Mouse (Mus musculus): ENCODE data around the gene Sfrp2.

Sfrp2 gene

DNA sequence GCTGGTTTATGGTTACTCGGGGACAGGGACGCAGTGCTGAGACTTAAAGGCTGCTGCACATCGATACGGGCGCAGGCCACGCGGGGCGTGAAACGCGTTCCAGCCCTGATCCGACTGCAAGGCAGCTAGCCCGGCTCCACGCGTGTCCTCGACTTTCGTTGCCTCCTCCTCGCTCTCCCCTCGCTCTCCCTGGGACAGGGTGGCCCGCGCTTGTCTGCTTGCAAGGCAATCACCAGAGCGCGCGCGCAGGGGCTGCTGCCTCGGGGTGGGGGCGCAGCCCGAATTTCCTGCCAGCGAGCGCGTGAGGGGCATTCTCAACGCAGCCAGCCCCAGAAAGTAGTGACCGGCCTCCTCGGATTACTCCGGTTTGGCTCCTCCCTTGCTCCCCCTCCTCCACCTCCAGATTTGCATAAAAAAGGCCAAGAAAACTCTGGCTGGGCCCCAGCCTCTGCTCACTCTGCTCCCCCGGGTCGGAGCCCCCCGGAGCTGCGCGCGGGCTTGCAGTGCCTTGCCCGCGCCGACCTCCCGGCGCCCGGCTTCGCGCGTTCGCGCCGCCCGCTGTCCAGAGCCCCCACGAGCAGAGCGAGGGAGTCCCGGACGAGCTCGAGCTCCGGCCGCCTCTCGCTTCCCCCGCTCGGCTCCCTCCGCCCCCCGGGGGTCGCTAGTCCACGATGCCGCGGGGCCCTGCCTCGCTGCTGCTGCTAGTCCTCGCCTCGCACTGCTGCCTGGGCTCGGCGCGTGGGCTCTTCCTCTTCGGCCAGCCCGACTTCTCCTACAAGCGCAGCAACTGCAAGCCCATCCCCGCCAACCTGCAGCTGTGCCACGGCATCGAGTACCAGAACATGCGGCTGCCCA lies at the start of gene Sfrp2:
Sfrp2 (plus strand) TSS at position 451 of the 855 bp plus-strand sequence.
- DNase-seq (ENCODE audit: low read depth, low spot score), result no peak

DNA sequence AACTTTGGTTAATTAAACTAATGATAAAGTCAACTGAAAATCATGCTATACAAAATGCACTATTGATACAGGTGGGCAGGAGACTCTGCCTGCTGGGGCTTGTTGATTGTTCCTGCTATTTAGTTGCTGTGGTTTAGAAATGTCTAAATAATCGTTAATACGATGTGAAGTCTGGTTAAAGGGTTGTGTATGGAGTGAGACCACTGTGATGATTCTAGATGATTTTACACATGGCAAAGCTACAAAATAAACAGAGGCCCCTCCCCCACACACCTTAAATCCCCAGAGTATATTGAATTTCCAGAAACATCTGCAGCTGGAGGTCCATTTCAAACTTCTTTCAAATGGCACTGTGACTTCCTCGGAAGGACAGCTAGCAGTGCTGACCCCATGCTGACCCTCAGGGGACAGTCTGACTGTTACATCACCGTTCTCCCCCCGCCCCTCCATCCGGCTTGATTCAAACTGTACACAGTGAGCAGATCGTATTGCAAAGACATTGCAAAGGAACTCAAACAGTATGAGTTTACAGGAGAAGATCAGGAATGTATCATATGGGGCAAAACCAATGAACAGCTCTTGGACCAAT lies 48.4 kb upstream of the Sfrp2 start:
- DNase-seq (ENCODE audit: low read depth, low spot score), result no peak

DNA sequence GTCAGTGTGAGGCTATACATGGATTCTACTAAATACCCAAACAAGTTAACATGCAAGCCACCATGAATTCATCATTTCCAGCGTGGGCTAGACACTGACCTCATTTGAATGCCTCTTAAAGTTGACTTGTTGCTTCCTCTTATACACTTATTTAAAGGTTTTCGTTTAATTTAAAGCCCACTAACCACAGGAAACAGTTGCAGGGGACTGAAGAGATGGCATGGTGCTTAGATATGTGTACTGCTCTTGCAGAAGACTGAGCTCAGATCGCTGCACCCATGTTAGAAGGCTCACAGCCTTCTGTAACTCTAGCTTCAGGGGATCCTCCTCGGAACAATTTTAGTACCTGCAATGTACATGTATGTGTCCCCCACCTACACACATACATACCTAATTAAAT lies 47.5 kb upstream of the Sfrp2 start:
- no peak for DNase-seq (ENCODE audit: low read depth, low spot score)

DNA sequence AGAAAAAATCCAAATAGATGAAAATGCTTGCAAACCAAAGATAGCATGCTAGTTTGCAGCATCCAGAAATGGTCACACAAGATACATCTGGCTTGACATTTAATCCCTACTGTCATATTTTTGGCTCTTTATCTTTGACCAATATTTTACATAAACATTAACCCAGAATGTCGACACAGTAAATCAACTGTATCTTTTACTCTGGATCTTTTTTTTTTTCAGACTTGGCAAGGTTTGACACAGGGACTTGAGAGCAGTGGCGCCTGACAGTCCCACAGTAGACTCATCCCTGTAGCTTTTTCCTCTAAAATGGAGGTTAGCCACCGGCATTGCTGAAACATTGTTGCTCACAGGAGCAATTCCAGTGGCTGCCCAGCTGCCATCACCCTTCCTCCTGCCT lies 37.9 kb upstream of the Sfrp2 start:
- no peak for DNase-seq (ENCODE audit: low read depth, low spot score)

DNA sequence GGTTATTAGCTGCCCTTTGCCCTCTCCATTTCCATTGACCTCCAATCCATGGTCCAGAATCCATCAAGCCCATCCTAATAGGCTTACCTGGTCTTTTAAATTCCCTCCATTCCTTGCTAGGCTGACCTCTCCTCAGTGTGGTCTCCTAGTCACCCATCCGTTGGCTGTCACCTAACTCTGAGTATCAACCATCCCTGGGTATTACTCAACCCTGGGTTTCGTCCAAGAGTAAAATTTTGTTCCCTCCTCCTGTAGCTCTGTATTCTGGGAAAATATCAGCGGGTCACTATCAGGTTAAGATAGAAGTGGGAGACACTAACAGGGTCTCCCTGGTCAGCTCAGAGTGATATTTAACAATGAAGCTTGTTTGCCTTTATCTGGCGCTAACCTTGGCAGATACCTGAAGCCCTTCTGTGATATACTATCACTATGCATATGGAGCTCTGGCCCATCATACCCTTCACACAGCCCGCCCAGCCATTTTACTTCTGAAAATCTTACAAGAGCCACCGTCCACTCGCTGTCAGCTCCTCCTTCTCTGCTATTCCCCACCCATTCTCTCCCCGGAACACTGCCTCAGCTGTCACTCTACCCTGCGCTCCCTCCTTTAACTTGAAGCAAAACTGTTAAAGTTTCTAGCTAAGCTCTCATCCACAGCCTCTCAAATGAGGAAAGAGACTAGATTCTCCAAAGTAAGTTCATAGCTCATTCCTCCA lies 37.3 kb upstream of the Sfrp2 start:
- DNase-seq (ENCODE audit: low read depth, low spot score), result no peak

DNA sequence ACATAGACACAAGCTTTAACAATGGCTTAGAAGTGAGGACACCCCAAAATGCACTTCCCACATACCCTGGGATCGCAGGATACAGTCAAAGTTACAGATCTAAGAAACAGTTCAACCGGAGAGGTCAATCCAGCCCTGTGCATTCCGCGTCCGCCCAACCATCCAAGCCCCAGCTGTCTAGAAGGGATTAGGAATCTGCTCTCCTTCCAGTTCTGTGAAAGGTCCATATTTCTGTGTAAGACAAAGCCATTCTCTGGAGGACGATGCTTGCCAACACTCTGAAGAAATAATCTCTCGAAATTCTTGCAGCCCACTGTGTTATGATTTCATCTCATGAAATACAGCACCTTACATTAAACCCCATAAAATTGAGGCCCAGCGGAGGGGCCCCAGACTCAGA lies 32.1 kb upstream of the Sfrp2 start:
- DNase-seq (ENCODE audit: low read depth, low spot score), result no peak

DNA sequence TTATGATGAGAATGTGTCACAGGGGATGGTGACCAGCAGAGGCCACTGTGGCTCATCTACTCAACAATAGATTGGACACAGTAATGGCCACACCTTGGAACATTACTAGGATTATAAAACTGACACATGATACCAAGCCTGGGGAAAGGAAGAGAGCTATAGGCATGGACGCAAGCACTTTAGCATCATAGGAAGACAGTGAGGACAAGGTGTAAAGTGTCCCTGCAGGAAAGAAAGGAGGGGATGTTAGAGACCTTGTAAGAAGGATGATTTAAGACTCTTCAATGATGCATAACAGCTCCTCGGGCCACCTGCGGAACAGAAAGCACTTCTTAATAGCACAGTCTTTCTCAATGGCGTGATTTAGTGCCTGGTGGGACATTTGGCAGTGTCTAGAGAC lies 29.1 kb upstream of the Sfrp2 start:
- DNase-seq (ENCODE audit: low read depth, low spot score), result no peak

DNA sequence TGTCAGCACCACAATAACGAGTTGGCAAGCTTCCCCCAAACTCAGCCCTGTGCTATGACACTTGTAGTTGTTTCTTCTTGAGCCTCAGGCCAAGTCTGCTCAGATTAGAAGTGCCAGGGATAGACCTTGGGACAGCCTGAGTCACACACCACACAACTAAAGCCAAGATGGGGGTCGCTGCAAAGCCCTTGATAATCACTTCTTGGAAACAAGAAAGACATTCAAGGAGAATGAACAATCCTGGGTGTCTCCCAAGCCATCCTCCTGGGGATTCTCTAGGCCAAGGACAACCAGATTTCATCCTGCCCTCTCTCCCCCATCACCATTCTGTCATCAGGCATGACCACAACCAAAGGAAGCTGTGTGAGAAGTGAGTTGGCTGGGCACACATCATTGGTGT lies 25.9 kb upstream of the Sfrp2 start:
- DNase-seq (ENCODE audit: low read depth, low spot score), result no peak

DNA sequence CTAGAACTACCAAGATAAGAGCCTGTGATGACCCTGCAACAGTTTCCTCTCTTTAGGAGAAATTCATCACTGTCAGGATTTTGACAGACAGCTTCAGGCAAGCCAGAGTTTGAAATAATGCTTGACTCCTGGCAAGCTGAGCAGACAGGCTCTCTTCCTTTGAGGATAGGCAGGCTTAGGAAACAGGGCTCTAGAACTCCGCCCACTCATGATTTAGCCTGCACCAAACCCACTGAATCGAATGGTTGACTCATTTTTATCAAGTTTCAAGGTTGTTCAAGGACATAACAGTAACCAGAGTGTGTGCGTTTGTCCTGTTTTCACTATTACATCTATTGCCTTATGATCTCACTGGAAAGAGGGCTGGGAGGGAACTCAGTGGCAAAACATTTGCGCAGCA lies 18.8 kb upstream of the Sfrp2 start:
- no peak for DNase-seq (ENCODE audit: low read depth, low spot score)

DNA sequence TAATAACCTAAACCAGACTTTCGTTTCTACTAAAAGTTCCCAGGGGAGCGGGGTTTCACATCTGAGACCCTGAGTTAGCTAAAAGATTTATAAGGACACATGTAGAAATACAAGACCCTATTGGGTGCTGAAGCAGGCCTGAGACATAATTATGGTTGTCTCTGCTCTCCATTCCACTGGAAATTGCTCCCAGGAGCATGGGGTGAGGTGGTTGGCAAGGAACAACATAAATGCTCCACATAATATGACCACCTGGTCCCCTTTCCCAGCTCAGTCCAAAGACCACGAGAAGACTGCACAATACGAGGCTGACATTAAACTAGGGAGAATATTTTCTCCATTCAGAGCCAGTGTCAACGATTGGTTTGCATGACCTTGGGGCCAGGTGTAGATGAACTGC lies 18.2 kb upstream of the Sfrp2 start:
- no peak for DNase-seq (ENCODE audit: low read depth, low spot score)

DNA sequence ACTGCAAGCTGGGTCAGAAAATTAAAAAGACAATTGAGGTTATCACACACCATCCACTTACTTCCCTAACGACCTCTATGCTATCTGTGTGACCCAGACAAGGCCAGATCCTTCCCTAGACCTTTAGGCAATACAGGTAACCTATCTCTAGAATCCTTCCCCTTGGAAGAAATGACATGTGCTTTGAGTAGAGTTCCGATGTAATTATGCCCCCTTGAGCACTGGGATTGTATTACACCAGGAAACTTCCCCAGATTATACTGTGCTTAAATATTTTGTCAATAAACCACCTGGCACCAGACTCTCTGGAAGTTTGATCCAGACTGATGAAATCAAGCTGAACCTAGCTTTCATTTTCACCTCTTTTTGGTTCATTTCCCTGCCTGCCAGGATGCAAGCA lies 14.5 kb upstream of the Sfrp2 start:
- DNase-seq (ENCODE audit: low read depth, low spot score), result no peak

DNA sequence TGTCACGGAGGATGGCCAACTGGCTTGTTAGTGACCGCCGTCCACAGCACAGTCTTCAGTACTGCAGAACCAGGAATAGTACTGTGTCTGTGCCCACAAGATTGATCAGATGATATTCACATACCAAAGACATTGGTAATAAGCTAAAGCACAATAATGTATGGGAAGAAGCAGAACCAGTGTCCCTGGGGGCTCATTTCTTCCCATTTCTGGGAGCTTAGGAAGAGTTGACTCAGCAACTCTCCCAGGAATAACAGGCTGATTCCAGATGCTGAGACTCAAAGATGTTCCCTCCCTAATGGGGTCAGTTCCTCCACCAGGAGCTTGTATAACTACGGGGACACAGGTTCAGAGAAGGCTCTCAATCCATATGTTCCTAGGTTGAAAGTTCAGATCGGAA lies 13.9 kb upstream of the Sfrp2 start:
- no peak for DNase-seq (ENCODE audit: low read depth, low spot score)

DNA sequence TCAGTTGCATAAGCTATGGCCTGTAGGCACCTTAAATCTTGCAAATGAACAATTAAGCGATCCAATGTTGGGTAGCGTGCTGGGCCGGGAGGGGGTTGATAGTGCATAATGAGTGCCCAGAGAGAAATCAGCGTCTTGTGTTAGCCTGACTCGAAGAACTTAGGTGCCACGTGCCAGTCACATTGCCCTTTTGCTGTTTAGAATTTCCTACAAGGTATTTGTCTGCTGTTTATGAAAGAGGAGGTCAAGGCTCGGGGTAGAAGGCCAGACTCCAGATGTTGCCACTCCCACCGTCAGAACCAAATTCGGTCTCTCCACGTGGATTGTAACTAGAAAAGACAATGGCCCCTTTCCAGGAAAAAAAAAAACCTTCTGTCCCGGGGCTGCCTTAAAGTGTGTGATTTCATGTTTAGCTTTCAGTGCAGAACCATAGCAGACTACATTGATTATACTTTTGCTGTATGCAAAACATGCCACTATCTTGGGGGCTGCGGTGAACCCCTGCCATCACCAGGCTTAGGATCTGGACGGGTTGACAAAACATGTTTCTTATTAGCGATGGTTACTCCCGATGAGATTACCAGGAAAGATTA lies 11.0 kb upstream of the Sfrp2 start:
- DNase-seq (ENCODE audit: low read depth, low spot score), result no peak

DNA sequence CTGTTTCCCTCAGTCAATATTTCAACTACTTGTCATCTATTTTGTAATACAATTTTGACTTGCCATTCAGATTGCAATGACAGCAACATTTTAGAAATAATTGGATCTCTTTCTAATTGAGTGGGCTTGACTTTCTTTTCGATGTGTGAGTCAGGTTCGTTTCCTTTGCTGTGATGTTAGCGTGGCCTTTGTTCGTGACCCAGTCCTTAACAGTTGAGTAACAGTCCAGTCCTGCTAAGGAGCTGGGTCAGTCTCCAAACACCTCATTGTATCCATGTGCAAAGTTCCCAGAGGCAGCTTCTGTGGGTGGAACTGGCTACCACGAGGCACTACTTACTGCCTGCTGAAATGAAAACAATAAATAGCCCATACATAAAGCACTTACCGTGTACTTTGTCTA lies 10.5 kb upstream of the Sfrp2 start:
- no peak for DNase-seq (ENCODE audit: low read depth, low spot score)

DNA sequence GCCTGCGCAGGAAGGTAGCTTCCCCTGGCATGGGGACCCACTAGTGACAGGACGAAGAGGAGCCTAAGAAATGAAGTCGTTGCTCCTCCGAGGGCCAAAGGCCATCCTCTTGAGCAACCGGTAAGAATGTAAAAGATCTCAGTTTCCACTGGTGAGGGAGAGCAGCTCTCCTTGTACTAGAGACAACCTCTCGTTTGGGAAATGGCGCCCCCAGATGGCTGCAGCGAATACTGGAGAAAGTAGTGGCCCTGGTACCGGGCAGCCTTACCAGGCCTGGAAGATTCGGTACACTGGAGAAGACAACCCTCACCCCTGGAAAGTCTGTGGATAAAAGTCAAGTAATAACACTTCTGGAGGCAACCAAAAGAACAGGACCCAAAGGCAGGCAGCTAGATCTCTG lies 3.8 kb upstream of the Sfrp2 start:
- DNase-seq (ENCODE audit: low read depth, low spot score), result no peak

DNA sequence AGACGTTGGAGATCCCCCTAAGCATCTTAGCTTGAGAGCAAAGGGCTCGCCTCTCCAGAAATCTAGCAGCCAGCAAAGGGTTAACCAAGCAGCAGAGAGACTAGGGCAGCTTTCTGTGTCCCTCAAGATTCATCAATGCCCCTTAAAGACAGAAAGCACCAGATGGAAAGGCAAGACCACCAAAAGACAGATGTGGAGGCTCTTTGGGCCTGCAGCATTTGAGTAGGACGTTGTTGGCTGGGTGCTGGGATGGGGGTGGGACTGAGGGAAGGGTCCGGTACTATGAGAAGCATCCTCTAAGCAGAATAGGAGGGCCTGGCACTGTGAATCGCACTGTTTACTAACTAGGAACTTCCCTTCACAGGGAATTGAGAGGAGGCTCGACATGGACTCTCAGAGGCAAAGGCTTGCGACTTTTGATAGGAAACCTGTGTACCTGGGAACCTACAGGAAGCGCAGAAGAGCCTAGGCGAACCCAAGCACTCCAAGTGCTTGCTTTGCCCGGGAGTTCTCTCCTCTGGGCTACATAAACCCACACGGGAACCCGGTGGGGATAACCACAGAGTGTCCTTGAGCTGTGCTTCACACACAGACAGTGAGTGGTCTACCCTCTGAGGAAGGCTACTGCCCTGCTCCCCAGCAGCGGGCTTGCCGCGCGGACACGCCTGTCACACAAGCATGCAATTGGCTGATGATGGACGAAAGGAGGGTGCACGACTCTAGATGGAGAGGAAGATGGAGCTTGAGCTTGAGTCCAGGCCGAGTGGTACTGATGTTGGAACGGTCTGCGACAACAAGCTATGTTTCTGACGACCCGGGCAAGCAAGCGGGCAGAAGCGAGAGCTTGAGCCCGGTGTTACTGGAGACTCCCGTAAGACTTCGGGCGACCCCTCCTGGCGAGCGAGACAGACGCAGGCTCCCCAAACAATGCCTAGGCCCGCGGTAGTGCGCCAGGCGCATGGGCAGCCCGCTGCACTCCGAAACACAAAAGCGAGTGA lies 2.3 kb upstream of the Sfrp2 start:
- DNase-seq (ENCODE audit: low read depth, low spot score), result peak; percentile 38

DNA sequence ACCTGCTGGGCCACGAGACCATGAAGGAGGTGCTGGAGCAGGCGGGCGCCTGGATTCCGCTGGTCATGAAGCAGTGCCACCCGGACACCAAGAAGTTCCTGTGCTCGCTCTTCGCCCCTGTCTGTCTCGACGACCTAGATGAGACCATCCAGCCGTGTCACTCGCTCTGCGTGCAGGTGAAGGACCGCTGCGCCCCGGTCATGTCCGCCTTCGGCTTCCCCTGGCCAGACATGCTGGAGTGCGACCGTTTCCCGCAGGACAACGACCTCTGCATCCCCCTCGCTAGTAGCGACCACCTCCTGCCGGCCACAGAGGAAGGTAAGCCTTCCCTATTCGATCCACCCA lies 577 bp downstream of the Sfrp2 start:
- DNase-seq (ENCODE audit: low read depth, low spot score), result no peak

DNA sequence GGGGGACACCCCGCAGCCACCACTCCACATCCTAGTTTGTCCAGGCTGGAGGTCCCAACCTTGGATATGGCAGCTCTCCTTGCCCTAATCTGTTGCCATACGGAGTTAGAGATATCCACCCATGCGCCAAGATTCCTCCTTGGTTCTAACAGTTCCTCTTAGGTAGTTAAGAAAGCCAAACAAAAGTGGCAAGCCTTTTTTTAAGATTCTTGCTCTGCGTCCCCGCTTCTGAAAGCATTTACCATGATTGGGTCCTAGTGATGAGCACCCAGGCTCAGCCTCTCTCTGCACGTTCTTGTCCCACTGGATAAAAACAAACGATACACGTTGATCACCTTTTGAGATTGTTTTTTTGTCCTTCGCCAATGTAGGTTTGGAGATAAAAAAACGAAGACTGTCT lies 1.0 kb downstream of the Sfrp2 start:
- no peak for DNase-seq (ENCODE audit: low read depth, low spot score)

DNA sequence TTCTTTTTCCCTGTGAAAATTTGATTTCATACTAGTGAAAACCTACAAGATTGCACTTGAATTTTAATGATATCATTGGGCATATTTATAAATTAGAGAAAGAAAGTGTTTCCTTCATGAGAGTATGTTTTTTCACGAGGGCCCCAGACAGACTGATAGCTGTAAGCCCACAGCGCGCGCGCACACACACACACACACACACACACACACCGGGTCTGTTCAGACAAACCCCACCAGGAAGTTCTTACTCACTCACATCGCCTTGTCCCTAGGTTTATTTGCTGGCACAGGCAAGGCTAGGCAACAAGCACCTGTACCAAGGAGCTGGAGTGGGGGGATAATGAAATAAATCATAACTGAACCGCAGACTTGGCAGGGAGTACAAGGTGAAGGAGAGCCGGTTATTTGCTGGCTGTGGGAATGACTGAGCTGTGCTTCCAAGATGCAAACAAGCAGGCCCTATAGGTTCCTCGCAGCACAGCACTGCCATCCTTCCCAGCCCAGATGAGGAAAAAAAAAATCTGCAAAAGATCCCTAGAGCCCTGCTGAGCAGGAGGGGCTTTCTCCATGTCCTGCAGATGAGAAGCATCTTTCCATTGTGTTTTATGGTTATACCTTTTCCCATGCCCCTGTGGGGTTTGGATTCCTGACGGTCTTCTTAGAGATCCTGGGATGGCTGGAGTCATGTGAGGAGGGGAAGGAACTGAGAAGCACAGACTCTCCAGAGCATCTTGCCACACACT lies 2.3 kb downstream of the Sfrp2 start:
- no peak for DNase-seq (ENCODE audit: low read depth, low spot score)

DNA sequence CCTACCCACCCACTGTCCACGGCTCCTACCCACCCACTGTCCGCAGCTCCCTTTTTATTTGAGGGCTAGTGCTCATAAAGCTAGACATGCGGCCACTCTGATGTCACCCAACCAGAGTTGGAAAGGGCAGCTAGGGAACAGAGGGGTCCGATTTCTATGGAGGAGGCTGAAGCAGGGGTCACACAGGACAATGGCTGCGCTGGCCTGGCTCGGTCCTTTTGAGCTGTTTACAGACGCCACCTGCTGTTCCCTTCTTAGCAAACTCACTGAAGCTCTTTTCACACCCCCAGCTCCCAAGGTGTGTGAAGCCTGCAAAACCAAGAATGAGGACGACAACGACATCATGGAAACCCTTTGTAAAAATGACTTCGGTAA lies 2.9 kb downstream of the Sfrp2 start:
- DNase-seq (ENCODE audit: low read depth, low spot score), result no peak

Measured in CD4-positive helper T cell, adult 2 months (primary cell).